Mouse (Mus musculus) layer of hippocampus, postnatal 10 days (tissue): Measurements from ENCODE around the gene Fam181b. TPM values are rescaled to one million over a fixed set of nuclear protein-coding genes. Genes with fewer than 3 reads are reported as not detected.
A peak's percentile ranks its signal among the peaks of the same experiment; 100 is the strongest.

Experiments
- DNase-seq, 2 experiments: peaks; one replicate each; pipeline ENCODE4 v3.0.0; 2021; ENCODE audit warnings: low spot score in 2 of 2
- long read RNA-seq: library from polyadenylated mRNA; stranded (forward); transcript quantifications from one replicate; pipeline ENCODE4 v2.0.0, GENCODE M21; 2023
- total RNA-seq, 2 experiments: library from RNA; stranded (reverse); gene quantifications; 2 replicates each; pipeline ENCODE4 v1.2.3; 2021

Gene Fam181b
- 10 to 100 TPM; 21.5 to 24.6 TPM for total RNA-seq
- long read RNA-seq, transcript Fam181b-201 (1 exons, 2,003 nt), result major isoform, 43 of 43 reads
- long read RNA-seq, partial matches to known transcripts, result 0 of 43 reads
- long read RNA-seq, other reads (novel, unspliced or antisense), result 0 of 43 reads

DNA sequence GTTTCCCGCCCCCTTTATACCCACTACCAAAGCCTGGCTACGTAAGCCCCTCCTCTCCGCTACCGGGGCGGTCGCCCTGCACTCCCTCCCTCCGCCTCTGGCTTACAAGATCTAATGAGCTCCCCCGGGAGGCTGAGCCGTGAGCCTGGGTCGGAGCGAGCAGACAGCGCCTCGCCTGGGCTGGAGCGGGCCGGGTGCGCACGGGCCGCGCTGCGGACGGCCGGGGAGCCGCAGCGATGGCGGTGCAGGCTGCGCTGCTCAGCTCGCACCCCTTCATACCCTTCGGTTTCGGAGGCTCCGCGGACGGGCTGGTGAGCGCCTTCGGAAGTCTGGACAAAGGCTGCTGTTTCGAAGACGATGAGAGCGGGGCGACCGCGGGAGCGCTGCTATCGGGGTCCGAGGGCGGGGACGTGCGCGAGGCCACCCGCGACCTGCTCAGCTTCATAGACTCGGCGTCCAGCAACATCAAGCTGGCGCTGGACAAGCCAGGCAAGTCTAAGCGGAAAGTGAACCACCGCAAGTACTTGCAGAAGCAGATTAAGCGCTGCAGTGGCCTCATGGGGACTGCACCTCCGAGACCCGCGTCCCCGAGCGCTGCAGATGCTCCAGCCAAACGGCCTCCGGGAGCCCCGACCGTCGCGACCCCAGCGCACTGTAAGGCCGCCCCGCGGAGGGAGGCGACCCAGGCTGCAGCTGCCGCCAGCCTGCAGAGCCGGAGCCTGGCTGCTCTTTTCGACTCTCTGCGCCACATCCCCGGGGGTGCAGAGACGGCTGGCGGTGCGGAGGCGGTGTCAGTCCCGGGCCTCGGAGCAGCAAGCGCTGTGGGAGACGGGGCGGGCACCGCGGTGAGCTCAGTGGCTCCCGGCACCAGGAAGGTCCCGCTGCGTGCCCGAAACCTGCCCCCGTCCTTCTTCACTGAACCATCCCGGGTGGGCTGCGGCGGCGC, at the start of gene Fam181b:
Gene Fam181b (plus strand): TSS at position 81 of the 946 bp plus-strand sequence.
- DNase-seq, result peak; percentile 76 to 85

DNA sequence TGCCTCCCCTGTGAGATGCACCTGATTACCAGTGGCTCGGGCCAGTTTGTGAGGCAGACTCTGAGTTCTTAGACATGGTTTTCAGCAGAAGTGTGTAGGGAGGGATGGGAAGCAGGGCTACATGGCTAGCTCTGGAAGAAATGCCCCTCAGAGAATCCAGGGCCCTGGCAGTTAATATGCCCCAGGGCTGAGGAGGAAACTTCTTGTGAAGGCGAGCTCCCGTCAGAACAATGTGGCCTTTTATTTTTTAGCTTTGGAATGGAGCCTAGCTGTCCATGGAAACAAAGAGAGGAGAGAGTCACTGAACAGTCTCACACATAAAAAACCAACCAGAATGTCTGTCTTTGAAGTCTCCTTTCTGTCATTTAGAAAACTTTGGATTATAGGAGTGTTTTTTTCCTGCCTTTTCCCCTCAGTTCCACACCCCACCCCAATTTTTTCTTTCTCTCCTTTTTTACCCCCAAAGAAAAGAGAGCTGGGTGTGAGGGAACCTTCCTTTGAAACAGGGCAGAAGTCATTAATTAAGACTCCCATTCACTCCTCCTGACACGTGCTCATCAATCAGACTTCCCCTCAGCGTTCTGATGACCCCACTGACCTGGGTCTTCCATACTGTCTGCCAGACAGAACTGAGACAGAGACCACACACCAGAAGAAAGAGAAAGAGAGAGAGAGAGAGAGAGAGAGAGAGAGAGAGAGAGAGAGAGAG, 41.7 kb upstream of the Fam181b start:
- DNase-seq, result peak in 1 of 2 experiments; percentile 17

- peak; percentile 14 to 16 for DNase-seq
Observed at GRCm38 (mm10) chr7:93038472-93038828, 41.2 kb upstream of the Fam181b start.

- DNase-seq, result no peak
Observed at GRCm38 (mm10) chr7:93039542-93039941, 40.1 kb upstream of the Fam181b start.

DNA sequence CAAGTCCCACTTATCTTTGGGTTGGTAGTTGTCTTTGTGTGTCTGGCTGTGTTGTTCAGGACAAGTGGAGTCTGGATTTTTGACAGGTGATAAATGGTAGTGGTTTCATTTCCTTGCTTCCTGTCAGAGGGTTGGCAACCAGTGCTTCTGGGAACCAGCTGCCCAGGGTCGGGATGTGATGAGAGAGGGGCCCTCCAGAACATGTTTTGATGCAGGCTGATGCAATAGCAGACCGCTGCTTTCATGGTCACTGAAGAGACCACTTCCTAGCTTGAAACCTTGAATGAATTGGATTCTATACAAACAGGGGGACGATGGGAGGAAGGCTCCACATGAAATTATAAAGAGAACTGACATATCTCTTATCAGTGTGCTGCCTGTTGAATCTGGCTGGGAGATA, 35.3 kb upstream of the Fam181b start:
- DNase-seq, result no peak

- no peak for DNase-seq
Observed at GRCm38 (mm10) chr7:93044788-93045187, 34.9 kb upstream of the Fam181b start.

DNA sequence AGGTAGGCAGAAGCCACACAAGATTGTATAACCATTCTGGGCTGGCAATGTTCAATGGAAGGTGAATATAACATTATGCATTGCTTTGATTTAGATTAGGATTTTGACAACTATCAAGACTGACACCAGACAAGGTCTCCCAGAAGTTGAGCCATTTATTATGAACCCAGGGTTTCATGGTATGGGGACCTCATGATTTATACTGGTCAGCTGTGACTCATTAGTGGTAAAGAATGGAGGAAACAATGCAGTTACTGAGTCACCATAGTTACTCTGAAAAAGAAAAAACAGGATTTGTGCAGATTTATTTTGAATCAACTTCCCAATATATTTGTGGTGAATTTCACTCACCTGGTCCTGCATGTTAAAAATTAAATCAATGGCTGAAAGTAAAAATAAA, 18.8 kb upstream of the Fam181b start:
- DNase-seq, result no peak

DNA sequence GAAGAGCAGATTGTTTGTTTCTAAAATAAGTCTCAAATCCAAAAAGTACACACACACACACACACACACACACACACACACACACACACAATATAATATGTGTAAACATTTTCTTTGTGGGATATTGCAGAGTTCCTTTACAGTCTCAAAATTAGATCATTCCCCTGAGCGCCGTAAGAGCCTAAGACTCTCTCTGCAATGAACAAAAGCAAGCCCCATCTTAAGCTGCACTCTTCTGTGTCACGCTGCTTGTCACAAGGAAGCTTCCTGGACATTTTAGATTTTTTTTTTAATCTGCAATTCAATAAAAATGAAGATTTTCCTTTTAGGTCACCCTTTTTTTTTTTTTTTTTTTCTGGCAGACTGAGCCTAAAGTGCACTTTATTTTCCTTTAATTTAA, 17.9 kb upstream of the Fam181b start:
- DNase-seq, result no peak

GRCm38 (mm10) chr7:93062189-93062588, 17.5 kb upstream of the Fam181b start:
- DNase-seq, result peak; percentile 32 to 52

- DNase-seq, result no peak
Observed at GRCm38 (mm10) chr7:93067464-93068015, 12.1 kb upstream of the Fam181b start.

- no peak for DNase-seq
Observed at GRCm38 (mm10) chr7:93076435-93076960, 3.2 kb upstream of the Fam181b start.

GRCm38 (mm10) chr7:93079420-93079784, 263 bp upstream of the Fam181b start:
- DNase-seq, result no peak

DNA sequence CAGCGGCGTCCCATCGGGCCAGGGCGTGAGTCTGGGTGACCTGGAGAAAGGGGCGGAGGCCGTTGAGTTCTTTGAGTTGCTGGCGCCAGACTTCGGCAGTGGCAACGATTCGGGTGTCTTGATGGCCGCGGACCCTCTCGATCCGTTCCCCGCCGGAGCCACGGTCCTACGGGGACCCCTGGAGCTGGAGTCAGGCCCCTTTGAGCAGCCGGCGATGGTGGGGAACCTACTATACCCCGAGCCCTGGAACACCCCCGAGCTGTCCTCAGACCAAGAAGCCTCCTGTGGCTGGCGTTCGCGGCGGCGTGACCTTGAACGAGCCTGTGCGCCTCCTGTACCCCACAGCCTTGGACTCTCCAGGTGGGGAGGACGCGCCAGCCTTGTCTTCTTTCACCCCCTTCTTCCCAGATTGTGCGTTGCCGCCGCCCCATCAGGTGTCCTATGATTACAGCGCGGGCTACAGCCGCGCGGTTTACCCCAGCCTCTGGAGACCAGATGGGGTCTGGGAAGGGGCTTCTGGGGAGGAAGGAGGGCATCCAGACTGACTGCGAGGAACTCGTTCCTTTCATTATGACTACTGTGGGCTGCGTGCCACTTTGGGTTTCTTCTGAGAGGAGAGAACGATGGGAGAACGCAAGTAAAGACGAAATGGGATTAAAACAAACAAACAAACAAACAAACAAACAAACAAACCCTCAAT, 1.2 kb downstream of the Fam181b start:
- peak in 1 of 2 experiments; percentile 57 for DNase-seq

- peak; percentile 79 to 80 for DNase-seq
Observed at GRCm38 (mm10) chr7:93093371-93094058, 13.8 kb downstream of the Fam181b start.

DNA sequence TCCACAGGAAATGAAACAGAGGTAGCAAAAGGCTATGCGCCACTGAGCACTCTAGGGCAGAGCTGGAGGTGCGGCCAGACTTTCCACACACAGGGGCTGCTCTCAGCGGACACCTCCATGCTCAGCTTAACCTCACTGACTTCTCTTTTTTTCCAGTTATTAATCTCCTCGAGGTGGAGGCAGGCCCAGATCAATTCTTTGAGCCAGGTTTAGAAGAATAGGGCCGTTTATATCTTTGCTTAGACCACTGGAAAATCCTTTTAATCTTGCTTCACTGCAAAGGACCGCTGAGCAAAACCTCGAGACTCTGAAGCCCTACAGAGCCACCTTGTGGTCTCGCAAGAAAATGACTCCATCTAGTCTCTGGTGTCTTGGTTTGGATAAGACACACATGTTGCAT, 15.8 kb downstream of the Fam181b start:
- DNase-seq, result peak; percentile 54 to 77

DNA sequence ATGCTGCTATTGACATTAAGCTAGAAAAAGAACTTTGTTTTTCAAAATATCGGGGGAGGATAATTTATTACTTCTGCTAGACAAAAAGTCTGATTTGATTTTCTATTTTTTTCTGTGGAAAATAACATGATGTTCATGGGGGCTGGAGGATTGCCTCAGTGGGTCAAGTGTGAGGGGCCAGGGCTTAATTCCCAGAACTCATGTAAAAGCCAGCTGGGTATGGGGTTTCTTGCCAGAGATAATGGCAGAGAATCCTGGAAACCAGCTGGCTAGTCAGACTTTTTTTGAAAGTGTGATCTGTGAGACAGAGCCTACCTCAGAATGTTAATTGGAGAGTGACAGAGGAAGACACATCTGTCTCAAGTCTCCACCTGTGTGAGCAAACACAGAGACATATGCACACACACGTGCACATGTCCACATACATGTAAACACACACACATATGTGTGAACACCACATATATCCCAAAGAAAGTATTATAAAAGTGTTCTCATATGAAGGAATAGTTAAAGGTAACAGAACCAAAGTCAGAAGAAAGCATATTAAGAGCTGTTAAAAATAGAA, 25.2 kb downstream of the Fam181b start:
- DNase-seq, result peak in 1 of 2 experiments; percentile 22

GRCm38 (mm10) chr7:93110370-93110965, 30.8 kb downstream of the Fam181b start:
- DNase-seq, result no peak

DNA sequence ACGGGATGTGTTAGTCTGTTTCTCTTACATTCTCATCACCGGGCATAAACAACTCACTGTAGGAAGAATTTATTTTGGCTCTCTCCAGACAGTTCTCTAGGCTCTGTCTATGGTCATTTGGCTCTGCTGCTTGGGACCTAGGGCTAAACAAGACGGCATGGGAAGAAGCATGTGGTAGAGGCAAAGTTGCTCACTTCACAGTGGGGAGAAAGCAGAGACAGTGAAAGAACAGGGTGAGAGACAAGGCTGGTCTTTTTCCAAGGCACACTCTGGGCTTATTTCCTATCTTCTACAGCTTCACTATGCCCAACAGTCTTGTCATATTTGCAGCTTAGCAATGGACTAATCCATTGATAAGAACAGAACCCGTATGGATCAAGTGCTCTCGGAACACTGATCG, 31.4 kb downstream of the Fam181b start:
- DNase-seq, result no peak

- DNase-seq, result no peak
Observed at GRCm38 (mm10) chr7:93117561-93117960, 37.9 kb downstream of the Fam181b start.

- no peak for DNase-seq
Observed at GRCm38 (mm10) chr7:93123936-93124335, 44.3 kb downstream of the Fam181b start.
